Mouse (Mus musculus) brown adipose tissue, adult 24 weeks (tissue): ENCODE results near the gene Armc10. TPM values are rescaled to one million over a fixed set of nuclear protein-coding genes. Genes with fewer than 3 reads are reported as not detected.
A peak's percentile ranks its signal among the peaks of the same experiment; 100 is the strongest.
"Not testable (repeated sequence)": the region's sequence is repeated elsewhere in the genome, so short reads cannot be mapped to it uniquely, and the experiment has no call there.

Source experiments
- H3K27ac ChIP-seq: fragments of 200-500 bp; replicated peaks from 2 replicates; pipeline ENCODE4 v1.5.1; 2012; ENCODE audit warnings: low read depth, mild to moderate bottlenecking, low read length
- H3K4me1 ChIP-seq: fragments of 200-500 bp; 2 replicates; pipeline ENCODE4 v1.6.1; 2012; ENCODE audit warnings: low read length, mixed read lengths; ENCODE audit not compliant: control insufficient read depth, insufficient read depth, insufficient read length
- H3K4me3 ChIP-seq: fragments of 200-500 bp; 2 replicates; pipeline ENCODE4 v1.5.1; 2012; ENCODE audit warnings: low read depth, mild to moderate bottlenecking, low read length, moderate library complexity; ENCODE audit not compliant: insufficient read depth
- polyA plus RNA-seq: library from polyadenylated mRNA; stranded (reverse); fragments of >200 nt; gene quantifications from 2 replicates; pipeline ENCODE4 v1.2.4, GENCODE M21; 2012; ENCODE audit not compliant: missing spikeins, insufficient read depth, insufficient read length

Gene Armc10
- polyA plus RNA-seq, 1 experiment: 11.3 TPM

- Histone ChIP-seq H3K4me1 (0 out of 2 replicates have a peak, but pooled peaks cover 3% of the 10 kb centered on the region), H3K27ac (no peak overlapping the region), H3K4me3 (no peak overlapping the region)
Observed at GRCm38 (mm10) chr5:21680029-21680428, 34.4 kb downstream of the Armc10 start.

- Histone ChIP-seq H3K4me3 (no peak overlapping the region), H3K27ac (no peak overlapping the region), H3K4me1 (0 out of 2 replicates have a peak, but pooled peaks cover 3% of the 10 kb centered on the region)
Observed at GRCm38 (mm10) chr5:21680940-21681339, 35.3 kb downstream of the Armc10 start.

GRCm38 (mm10) chr5:21683811-21684210, 38.2 kb downstream of the Armc10 start:
- H3K27ac ChIP-seq: no peak overlapping the region
- no peak overlapping the region for H3K4me3 ChIP-seq
- peaks cover 3% of the 10 kb centered on the region; the same call in 1 of the 2 replicates for H3K4me1 ChIP-seq

GRCm38 (mm10) chr5:21685001-21685400, 39.4 kb downstream of the Armc10 start:
- Histone ChIP-seq H3K4me3 (no peak overlapping the region), H3K27ac (no peak overlapping the region), H3K4me1 (peaks cover 3% of the 10 kb centered on the region; the same call in 1 of the 2 replicates)

- Histone ChIP-seq H3K27ac (0 out of 2 replicates have a peak overlapping the region, but pooled peaks have one; percentile 11), H3K4me3 (no peak overlapping the region)
Observed at GRCm38 (mm10) chr5:21687042-21687441, 41.4 kb downstream of the Armc10 start.

GRCm38 (mm10) chr5:21692230-21692629, 46.6 kb downstream of the Armc10 start:
- Histone ChIP-seq H3K27ac (peak overlapping the region; percentile 24; the same call in 1 of the 2 replicates), H3K4me3 (no peak overlapping the region), H3K4me1 (no peaks in the 10 kb centered on the region; the same call in 1 of the 2 replicates)

More at GRCm38 (mm10) chr5:21687042-21687441, 41.4 kb downstream of the Armc10 start:
- peaks cover 3% of the 10 kb centered on the region; the same call in 1 of the 2 replicates for H3K4me1 ChIP-seq

- H3K4me3 ChIP-seq: no peak overlapping the region
- H3K27ac ChIP-seq: no peak overlapping the region
- H3K4me1 ChIP-seq: no peaks in the 10 kb centered on the region; the same call in 1 of the 2 replicates
Observed at GRCm38 (mm10) chr5:21693372-21693870, 47.8 kb downstream of the Armc10 start.

GRCm38 (mm10) chr5:21694854-21695490, 49.4 kb downstream of the Armc10 start:
- Histone ChIP-seq H3K27ac (no peak overlapping the region), H3K4me3 (no peak overlapping the region), H3K4me1 (no peaks in the 10 kb centered on the region)

- H3K4me3 ChIP-seq, H3K4me1 ChIP-seq, H3K27ac ChIP-seq: not testable (repeated sequence)
Observed at GRCm38 (mm10) chr5:21699555-21699954, 53.9 kb downstream of the Armc10 start.

GRCm38 (mm10) chr5:21700272-21700821, 54.7 kb downstream of the Armc10 start:
- peak overlapping the region; percentile 77 for H3K4me3 ChIP-seq
- no peak overlapping the region for H3K27ac ChIP-seq
- H3K4me1 ChIP-seq: no peaks in the 10 kb centered on the region

GRCm38 (mm10) chr5:21700934-21701333, 55.3 kb downstream of the Armc10 start:
- no peak overlapping the region for H3K27ac ChIP-seq

GRCm38 (mm10) chr5:21701351-21702008, 55.9 kb downstream of the Armc10 start, which contains the start of gene Napepld:
Gene Napepld, minus strand, starts transcription at chr5:21701396.
- Histone ChIP-seq H3K4me3 (peak within 1 kb of the TSS; percentile 77), H3K27ac (peak within 1 kb of the TSS; percentile 90), H3K4me1 (no peaks in the 10 kb centered on the region)

More at GRCm38 (mm10) chr5:21700934-21701333, 55.3 kb downstream of the Armc10 start:
- Histone ChIP-seq H3K4me1 (no peaks in the 10 kb centered on the region), H3K4me3 (peak overlapping the region; percentile 77)

- no peaks in the 10 kb centered on the region for H3K4me1 ChIP-seq
- peak overlapping the region; percentile 70 for H3K4me3 ChIP-seq
- no peak overlapping the region for H3K27ac ChIP-seq
Observed at GRCm38 (mm10) chr5:21702009-21702364, 56.4 kb downstream of the Armc10 start.

GRCm38 (mm10) chr5:21702873-21703475, 57.4 kb downstream of the Armc10 start:
- H3K4me3 ChIP-seq: no peak overlapping the region
- peak overlapping the region; percentile 64; the same call in 1 of the 2 replicates for H3K27ac ChIP-seq
- H3K4me1 ChIP-seq: no peaks in the 10 kb centered on the region

- Histone ChIP-seq H3K4me3 (no peak overlapping the region), H3K27ac (no peak overlapping the region), H3K4me1 (no peaks in the 10 kb centered on the region)
Observed at GRCm38 (mm10) chr5:21703708-21704107, 58.1 kb downstream of the Armc10 start.
